Mouse (Mus musculus): ENCODE measurements around the gene Tbc1d4. TPM values are rescaled to one million over a fixed set of nuclear protein-coding genes. Genes with fewer than 3 reads are reported as not detected.
"Not testable (repeated sequence)": the region's sequence is repeated elsewhere in the genome, so short reads cannot be mapped to it uniquely, and the experiment has no call there.

The Tbc1d4 gene
- polyA plus RNA-seq, 1 experiment from 2014 or later: 8.7 TPM

DNA sequence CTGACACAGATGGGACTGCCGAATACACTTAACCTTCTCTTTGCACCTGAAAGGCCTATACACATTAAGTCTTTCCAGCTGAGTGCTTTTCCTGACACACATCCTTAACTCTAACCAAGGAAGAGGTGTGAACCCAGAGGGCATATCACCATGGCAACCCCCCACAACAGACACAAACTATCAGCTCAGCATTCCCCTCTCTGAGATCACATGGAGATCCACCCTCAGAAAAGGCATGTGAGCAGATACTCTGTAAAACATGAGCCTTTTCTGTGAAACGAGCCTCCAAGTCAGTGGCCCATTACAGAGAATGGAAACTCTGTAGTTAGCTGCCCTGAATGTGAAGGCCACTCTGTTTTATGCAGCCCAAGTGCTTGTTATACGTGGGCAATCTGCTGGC is 6.1 kb downstream of the Tbc1d4 start:
- Histone ChIP-seq H3K4me3 (replicated peaks; ENCODE audit: low read length) (no peak overlapping the region), H3K9me3 (replicated peaks; ENCODE audit: control insufficient read depth, low read length) (no peaks in the 10 kb centered on the region), H3K27me3 (ENCODE audit: control insufficient read depth, insufficient read depth, low read length) (no peaks in the 10 kb centered on the region), H3K4me1 (ENCODE audit: control insufficient read depth, insufficient read depth, low read length) (0 out of 2 replicates have a peak, but pooled peaks cover 6% of the 10 kb centered on the region), H3K9ac (ENCODE audit: low read length) (no peak overlapping the region), H3K27ac (ENCODE audit: low read length) (no peak overlapping the region), H3K36me3 (ENCODE audit: control insufficient read depth, insufficient read depth, low read length) (no peaks in the 10 kb centered on the region), H3K4me2 (ENCODE audit: low read depth, low read length) (no peak overlapping the region)
- no peak for ATAC-seq (ENCODE audit: insufficient read depth, low FRiP score)
- 65% methylated on average over 3 of the region's 3 CpGs for whole genome bisulfite sequencing

DNA sequence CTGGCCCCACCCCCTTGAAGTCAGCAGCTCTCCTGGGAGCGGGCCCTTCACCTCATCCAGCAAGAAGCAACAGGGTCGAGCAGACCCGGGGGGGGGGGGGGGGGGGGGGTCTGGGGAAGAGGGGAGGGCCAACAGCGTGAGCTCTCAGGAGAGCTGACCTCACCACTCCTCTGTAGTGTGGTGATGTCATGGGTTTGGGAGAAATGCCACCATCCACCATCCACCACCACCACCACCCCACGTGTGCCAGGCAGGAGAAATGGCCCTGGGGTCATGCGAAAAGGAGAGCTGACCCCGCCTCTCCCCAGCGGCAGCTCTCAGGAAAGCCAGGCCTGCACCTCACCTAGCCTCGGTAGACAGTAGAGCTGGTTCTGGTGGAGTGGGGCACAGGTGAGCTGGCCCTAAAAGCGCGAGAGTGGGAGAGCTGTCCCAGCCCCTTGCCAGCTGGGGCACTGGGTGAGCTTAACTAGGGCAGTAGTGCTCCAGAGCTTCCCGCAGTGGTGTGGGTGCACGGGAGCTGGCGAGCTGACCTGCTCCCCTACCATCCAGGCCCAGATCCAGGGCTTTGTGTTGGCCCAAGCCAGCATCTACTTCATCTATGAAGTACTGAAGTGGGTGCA is 11.8 kb downstream of the Tbc1d4 start:
- WGBS: 86% methylated on average over 12 of the region's 14 CpGs
- no peaks in the 10 kb centered on the region for H3K36me3 ChIP-seq (ENCODE audit: control insufficient read depth, insufficient read depth, low read length)
- no peak overlapping the region for H3K27ac ChIP-seq (ENCODE audit: low read length)
- no peak overlapping the region for H3K4me2 ChIP-seq (ENCODE audit: low read depth, low read length)
- H3K4me3 ChIP-seq (replicated peaks; ENCODE audit: low read length): no peak overlapping the region
- no peak overlapping the region for H3K9ac ChIP-seq (ENCODE audit: low read length)
- no peak for ATAC-seq (ENCODE audit: insufficient read depth, low FRiP score)
- no peaks in the 10 kb centered on the region for H3K4me1 ChIP-seq (ENCODE audit: control insufficient read depth, insufficient read depth, low read length)
- no peaks in the 10 kb centered on the region for H3K9me3 ChIP-seq (replicated peaks; ENCODE audit: control insufficient read depth, low read length)
- no peaks in the 10 kb centered on the region for H3K27me3 ChIP-seq (ENCODE audit: control insufficient read depth, insufficient read depth, low read length)

DNA sequence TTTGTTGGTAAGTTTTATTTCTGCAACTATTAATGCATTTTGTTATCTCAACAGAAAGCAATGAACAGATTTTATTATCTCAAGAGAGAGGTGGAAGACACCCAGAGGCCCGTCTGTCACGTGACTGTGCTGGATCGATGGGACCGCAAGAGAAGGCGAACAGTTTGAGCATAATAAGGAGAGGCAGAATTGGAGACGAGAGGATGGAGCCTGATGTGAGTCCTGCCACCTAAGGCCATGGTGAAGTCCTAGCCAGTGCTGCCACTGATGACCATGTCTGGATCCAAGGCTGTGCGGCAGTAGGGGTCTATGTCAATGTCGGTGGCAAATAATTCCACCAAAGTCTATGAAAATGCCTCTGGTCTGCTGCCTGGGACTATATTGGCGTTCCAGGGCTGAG is 12.3 kb downstream of the Tbc1d4 start:
- Histone ChIP-seq H3K27ac (ENCODE audit: low read length) (no peak overlapping the region), H3K9me3 (replicated peaks; ENCODE audit: control insufficient read depth, low read length) (no peaks in the 10 kb centered on the region), H3K27me3 (ENCODE audit: control insufficient read depth, insufficient read depth, low read length) (no peaks in the 10 kb centered on the region), H3K4me2 (ENCODE audit: low read depth, low read length) (no peak overlapping the region), H3K4me3 (replicated peaks; ENCODE audit: low read length) (no peak overlapping the region), H3K4me1 (ENCODE audit: control insufficient read depth, insufficient read depth, low read length) (no peaks in the 10 kb centered on the region), H3K9ac (ENCODE audit: low read length) (no peak overlapping the region), H3K36me3 (ENCODE audit: control insufficient read depth, insufficient read depth, low read length) (no peaks in the 10 kb centered on the region)
- no peak for ATAC-seq (ENCODE audit: insufficient read depth, low FRiP score)
- 92% methylated on average over 9 of the region's 9 CpGs for WGBS

DNA sequence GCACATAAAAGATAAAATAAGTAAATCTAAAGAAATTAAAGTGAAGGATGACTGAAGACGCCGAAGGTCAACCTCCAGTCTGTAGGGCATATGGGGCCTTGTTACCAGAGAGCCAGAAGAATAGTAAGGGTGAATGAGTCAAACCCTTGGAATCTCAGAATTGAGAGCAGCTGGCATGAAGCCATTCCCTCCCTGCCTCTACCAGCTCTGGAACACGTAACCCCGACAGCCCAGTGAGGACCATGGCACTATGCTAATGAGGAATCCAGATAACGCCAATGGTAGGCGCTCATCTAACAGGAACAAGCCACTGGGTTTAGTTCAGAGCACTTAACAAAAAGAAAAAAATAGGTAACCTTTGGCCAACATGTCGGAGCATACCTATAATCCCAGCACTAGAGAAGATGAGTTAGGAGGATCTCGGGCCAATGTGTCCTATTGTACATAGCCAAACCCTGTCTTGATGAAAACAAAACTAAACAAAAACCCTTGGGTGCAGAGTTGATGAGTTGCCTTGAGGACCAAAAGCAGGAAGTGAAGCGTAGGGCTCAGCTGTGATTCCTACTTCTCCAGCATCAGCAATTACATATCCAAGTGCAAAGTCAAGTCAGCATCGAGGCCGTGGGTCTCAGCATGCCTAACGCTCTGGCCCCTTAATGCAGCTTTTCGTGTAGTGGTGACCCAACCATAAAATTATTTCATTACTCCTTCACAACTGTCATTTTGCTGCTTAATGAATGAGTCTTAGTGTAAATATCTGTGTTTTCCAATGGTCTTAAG is 13.5 kb downstream of the Tbc1d4 start:
- Histone ChIP-seq H3K36me3 (ENCODE audit: control insufficient read depth, insufficient read depth, low read length) (no peaks in the 10 kb centered on the region), H3K4me2 (ENCODE audit: low read depth, low read length) (no peak overlapping the region), H3K9me3 (replicated peaks; ENCODE audit: control insufficient read depth, low read length) (no peaks in the 10 kb centered on the region), H3K27me3 (ENCODE audit: control insufficient read depth, insufficient read depth, low read length) (no peaks in the 10 kb centered on the region), H3K9ac (ENCODE audit: low read length) (no peak overlapping the region), H3K27ac (ENCODE audit: low read length) (no peak overlapping the region), H3K4me3 (replicated peaks; ENCODE audit: low read length) (no peak overlapping the region), H3K4me1 (ENCODE audit: control insufficient read depth, insufficient read depth, low read length) (no peaks in the 10 kb centered on the region)
- WGBS: 87% methylated on average over 13 of the region's 13 CpGs
- ATAC-seq (ENCODE audit: insufficient read depth, low FRiP score): no peak

DNA sequence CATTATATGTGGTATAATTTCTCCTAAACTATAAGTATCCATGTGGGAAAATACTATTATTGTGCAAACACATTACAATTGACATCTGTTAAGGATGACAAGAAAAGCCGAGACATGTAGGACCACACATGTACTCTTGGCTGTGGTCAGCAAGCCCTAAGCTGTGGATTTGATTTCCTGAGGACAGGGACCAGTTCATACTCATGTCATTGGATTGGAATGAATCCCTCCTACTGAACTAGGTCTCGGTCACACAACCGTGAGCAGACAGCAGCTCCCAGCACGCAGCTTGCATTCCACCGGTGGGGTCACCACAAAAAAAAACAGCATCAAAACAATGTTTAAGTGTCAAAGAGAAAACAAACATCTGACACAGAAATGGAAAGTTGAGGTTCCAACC is 15.0 kb downstream of the Tbc1d4 start:
- H3K9ac ChIP-seq (ENCODE audit: low read length): no peak overlapping the region
- ATAC-seq (ENCODE audit: insufficient read depth, low FRiP score): peak; percentile 33; the same call in 1 of the 2 replicates
- H3K27me3 ChIP-seq (ENCODE audit: control insufficient read depth, insufficient read depth, low read length): no peaks in the 10 kb centered on the region
- no peaks in the 10 kb centered on the region for H3K36me3 ChIP-seq (ENCODE audit: control insufficient read depth, insufficient read depth, low read length)
- H3K27ac ChIP-seq (ENCODE audit: low read length): no peak overlapping the region
- H3K4me3 ChIP-seq (replicated peaks; ENCODE audit: low read length): no peak overlapping the region
- H3K9me3 ChIP-seq (replicated peaks; ENCODE audit: control insufficient read depth, low read length): no peaks in the 10 kb centered on the region
- no peaks in the 10 kb centered on the region for H3K4me1 ChIP-seq (ENCODE audit: control insufficient read depth, insufficient read depth, low read length)
- no peak overlapping the region for H3K4me2 ChIP-seq (ENCODE audit: low read depth, low read length)
- WGBS: 68% methylated on average over 5 of the region's 5 CpGs

DNA sequence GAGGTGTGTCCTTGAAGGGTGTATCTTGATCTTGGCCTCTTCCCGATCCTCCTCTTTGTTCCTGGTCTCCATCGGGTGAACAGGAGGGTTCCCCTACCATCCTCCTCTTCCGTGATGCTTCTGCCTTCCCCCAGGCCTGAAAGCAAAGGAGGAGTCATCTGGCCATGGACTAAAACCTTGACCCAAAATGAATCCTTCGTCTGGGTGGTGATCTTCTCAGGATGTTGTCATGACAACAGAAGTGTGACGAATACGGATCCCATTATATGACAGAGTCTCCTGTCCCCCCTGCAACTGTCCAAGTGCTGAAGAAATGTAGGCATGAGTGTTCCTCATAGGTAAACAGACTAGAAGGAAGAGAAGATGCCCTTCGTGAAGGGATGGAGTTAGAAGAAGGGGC is 15.7 kb downstream of the Tbc1d4 start:
- Histone ChIP-seq H3K9me3 (replicated peaks; ENCODE audit: control insufficient read depth, low read length) (no peaks in the 10 kb centered on the region), H3K9ac (ENCODE audit: low read length) (no peak overlapping the region), H3K27me3 (ENCODE audit: control insufficient read depth, insufficient read depth, low read length) (no peaks in the 10 kb centered on the region), H3K27ac (ENCODE audit: low read length) (no peak overlapping the region), H3K4me3 (replicated peaks; ENCODE audit: low read length) (no peak overlapping the region), H3K36me3 (ENCODE audit: control insufficient read depth, insufficient read depth, low read length) (no peaks in the 10 kb centered on the region), H3K4me2 (ENCODE audit: low read depth, low read length) (no peak overlapping the region), H3K4me1 (ENCODE audit: control insufficient read depth, insufficient read depth, low read length) (no peaks in the 10 kb centered on the region)
- 83% methylated on average over 7 of the region's 7 CpGs for WGBS
- no peak for ATAC-seq (ENCODE audit: insufficient read depth, low FRiP score)

DNA sequence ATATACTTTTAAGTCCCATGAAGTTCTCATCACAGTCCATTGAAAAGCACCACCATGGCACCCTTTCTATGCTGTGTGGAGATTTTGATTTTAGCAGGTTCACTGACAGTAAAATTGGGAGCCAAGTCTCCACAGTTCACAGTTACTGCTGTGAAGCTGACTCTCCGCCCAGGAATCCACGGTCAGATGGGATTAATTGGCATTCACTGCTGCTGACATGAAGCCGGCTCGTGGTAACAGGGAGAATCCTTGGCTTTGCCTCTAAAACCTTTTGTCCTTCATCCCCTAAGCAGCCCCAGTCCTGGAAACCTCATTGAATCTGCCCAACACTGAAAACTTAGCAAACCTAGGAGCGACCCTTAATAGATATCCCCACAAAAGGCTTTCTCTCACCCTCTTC is 17.9 kb downstream of the Tbc1d4 start:
- Histone ChIP-seq H3K9ac (ENCODE audit: low read length) (no peak overlapping the region), H3K4me2 (ENCODE audit: low read depth, low read length) (no peak overlapping the region), H3K27ac (ENCODE audit: low read length) (no peak overlapping the region), H3K9me3 (replicated peaks; ENCODE audit: control insufficient read depth, low read length) (no peaks in the 10 kb centered on the region), H3K4me1 (ENCODE audit: control insufficient read depth, insufficient read depth, low read length) (no peaks in the 10 kb centered on the region), H3K27me3 (ENCODE audit: control insufficient read depth, insufficient read depth, low read length) (no peaks in the 10 kb centered on the region), H3K36me3 (ENCODE audit: control insufficient read depth, insufficient read depth, low read length) (no peaks in the 10 kb centered on the region), H3K4me3 (replicated peaks; ENCODE audit: low read length) (no peak overlapping the region)
- no peak for ATAC-seq (ENCODE audit: insufficient read depth, low FRiP score)
- WGBS: 80% methylated on average over 5 of the region's 5 CpGs

DNA sequence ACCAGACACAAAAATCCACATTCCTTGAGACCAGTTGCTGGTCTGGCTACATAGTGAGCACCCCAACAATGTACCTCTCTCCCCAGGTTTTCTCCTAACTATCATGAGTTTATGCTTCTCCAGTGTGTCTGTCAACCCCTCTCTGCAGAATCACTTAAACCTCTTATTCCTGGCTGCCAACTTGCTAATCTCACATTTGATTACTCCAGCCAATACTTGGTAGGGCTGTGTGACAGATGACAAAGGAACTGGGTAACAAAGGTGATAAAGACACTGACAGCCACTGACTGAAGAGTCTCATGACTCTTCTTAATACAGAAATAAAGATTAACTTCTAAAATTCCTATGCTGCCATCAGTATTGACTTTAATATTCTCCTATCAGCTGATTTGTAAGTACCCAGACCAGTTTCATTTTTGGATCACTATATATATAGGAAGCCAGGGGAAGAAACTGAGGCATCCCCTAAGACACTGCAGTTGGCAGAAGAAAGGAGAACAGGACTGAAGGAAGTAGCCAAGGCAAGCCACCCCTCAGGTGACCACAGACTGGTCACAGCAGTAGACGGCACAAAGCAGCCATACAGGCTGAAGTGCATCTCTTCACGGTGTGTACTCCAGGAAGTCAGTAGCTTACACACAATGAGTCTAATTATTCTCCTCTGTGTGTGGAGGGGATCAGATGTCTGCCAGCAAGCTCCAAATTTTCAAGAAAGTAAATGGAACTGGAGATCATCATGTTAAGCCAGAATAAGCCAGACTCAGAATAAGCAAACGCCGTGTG is 20.6 kb downstream of the Tbc1d4 start:
- not testable (repeated sequence) for H3K9ac ChIP-seq (ENCODE audit: low read length); H3K9me3 ChIP-seq (replicated peaks; ENCODE audit: control insufficient read depth, low read length); H3K4me3 ChIP-seq (replicated peaks; ENCODE audit: low read length); ATAC-seq (ENCODE audit: insufficient read depth, low FRiP score); H3K27me3 ChIP-seq (ENCODE audit: control insufficient read depth, insufficient read depth, low read length); H3K4me2 ChIP-seq (ENCODE audit: low read depth, low read length); H3K4me1 ChIP-seq (ENCODE audit: control insufficient read depth, insufficient read depth, low read length); H3K27ac ChIP-seq (ENCODE audit: low read length); H3K36me3 ChIP-seq (ENCODE audit: control insufficient read depth, insufficient read depth, low read length)
- 66% methylated on average over 2 of the region's 4 CpGs for WGBS

DNA sequence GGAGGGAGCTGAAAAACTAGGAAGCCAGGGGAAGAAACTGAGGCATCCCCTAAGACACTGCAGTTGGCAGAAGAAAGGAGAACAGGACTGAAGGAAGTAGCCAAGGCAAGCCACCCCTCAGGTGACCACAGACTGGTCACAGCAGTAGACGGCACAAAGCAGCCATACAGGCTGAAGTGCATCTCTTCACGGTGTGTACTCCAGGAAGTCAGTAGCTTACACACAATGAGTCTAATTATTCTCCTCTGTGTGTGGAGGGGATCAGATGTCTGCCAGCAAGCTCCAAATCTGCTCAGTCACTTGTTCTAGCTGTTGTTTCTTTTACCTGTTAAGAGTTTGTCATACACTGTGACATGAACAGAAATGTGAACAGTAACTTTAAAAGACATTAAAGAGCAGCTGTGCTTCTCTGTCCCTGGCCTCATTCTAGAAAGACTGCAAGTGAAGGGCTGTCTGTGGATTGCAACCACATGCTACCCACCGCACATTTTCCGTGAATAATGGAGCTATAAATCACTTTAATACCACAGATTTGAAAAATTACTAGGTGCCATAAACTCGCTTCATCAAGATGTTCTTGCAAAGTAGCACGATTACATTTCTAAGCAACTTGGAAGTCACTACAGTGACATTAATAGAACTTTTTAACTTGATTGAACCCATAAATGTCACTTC is 21.5 kb downstream of the Tbc1d4 start:
- not testable (repeated sequence) for H3K4me3 ChIP-seq (replicated peaks; ENCODE audit: low read length); H3K9me3 ChIP-seq (replicated peaks; ENCODE audit: control insufficient read depth, low read length); H3K36me3 ChIP-seq (ENCODE audit: control insufficient read depth, insufficient read depth, low read length); H3K27ac ChIP-seq (ENCODE audit: low read length); H3K4me1 ChIP-seq (ENCODE audit: control insufficient read depth, insufficient read depth, low read length); H3K27me3 ChIP-seq (ENCODE audit: control insufficient read depth, insufficient read depth, low read length); H3K4me2 ChIP-seq (ENCODE audit: low read depth, low read length); ATAC-seq (ENCODE audit: insufficient read depth, low FRiP score); H3K9ac ChIP-seq (ENCODE audit: low read length)
- 56% methylated on average over 4 of the region's 6 CpGs for WGBS
